Mouse (Mus musculus) C2C12 (cell line): ENCODE measurements around the gene Lep. TPM values are rescaled to one million over a fixed set of nuclear protein-coding genes. Genes with fewer than 3 reads are reported as not detected.

ENCODE experiments used
- H3K27me3 ChIP-seq: one replicate; pipeline ENCODE4 v1.6.1; 2011; ENCODE audit not compliant: control insufficient read depth, insufficient read depth, insufficient read length
- H3K36me3 ChIP-seq: one replicate; pipeline ENCODE4 v1.6.1; 2011; ENCODE audit not compliant: control insufficient read depth, insufficient read depth
- H3K4me3 ChIP-seq: one replicate; pipeline ENCODE4 v1.5.1; 2011; ENCODE audit warnings: mild to moderate bottlenecking, control low read depth; ENCODE audit not compliant: poor library complexity, insufficient read depth, severe bottlenecking
- H3K79me2 ChIP-seq: one replicate; pipeline ENCODE4 v1.6.1; 2011; ENCODE audit not compliant: control insufficient read depth, insufficient read depth
- H3K79me3 ChIP-seq: one replicate; pipeline ENCODE4 v1.6.1; 2011; ENCODE audit warnings: low read depth, control low read depth
- H3ac ChIP-seq: one replicate; pipeline ENCODE3; 2011; ENCODE audit warnings: low read depth; ENCODE audit not compliant: control insufficient read depth, insufficient read length
- CEBPB ChIP-seq: IDR thresholded peaks from one replicate; pipeline ENCODE4 v1.6.1; 2011; ENCODE audit warnings: low read depth, mild to moderate bottlenecking, control low read depth, moderate library complexity
- CTCF ChIP-seq: IDR thresholded peaks from one replicate; pipeline ENCODE4 v1.5.1; 2011; ENCODE audit not compliant: control insufficient read depth, insufficient read depth, insufficient read length
- FOSL1 ChIP-seq: IDR thresholded peaks from one replicate; pipeline ENCODE4 v1.8.0; 2011; ENCODE audit warnings: mild to moderate bottlenecking, low read length; ENCODE audit not compliant: poor library complexity, insufficient read depth, severe bottlenecking
- MAX ChIP-seq: IDR thresholded peaks from one replicate; pipeline ENCODE4 v1.6.1; 2011; ENCODE audit warnings: mild to moderate bottlenecking, control low read depth
- MYOD1 ChIP-seq: IDR thresholded peaks from one replicate; pipeline ENCODE4 v1.6.1; 2011; ENCODE audit warnings: low read depth; ENCODE audit not compliant: control insufficient read depth, insufficient read length
- MYOG ChIP-seq: IDR thresholded peaks from one replicate; pipeline ENCODE4 v1.6.1; 2011; ENCODE audit not compliant: control insufficient read depth, insufficient read length; ENCODE audit errors: extremely low read depth
- USF1 ChIP-seq: IDR thresholded peaks from one replicate; pipeline ENCODE4 v1.6.1; 2011; ENCODE audit warnings: low read depth, mild to moderate bottlenecking, control low read depth, moderate library complexity
- microRNA-seq: library from miRNA; unstranded; fragments of <30 nt; microRNA quantifications from one replicate; pipeline ENCODE4, GENCODE M21; 2019; ENCODE audit warnings: borderline microRNAs expressed
- polyA plus RNA-seq: library from polyadenylated mRNA; unstranded; fragments of >200 nt; fragmentation: generic; extraction: Trizol; gene quantifications from one replicate; pipeline ENCODE4 v1.2.1, GENCODE M21; 2012; ENCODE audit warnings: missing spikeins

Lep gene
- polyA plus RNA-seq, 1 experiment: not detected

- Histone ChIP-seq H3K27me3 (no peaks in the 10 kb centered on the region), H3K4me3 (no peak overlapping the region), H3K79me2 (no peaks in the 10 kb centered on the region), H3K36me3 (no peaks in the 10 kb centered on the region), H3K79me3 (no peaks in the 10 kb centered on the region), H3ac (no peak overlapping the region)
- TF ChIP-seq CTCF (no peak), MAX (no peak), FOSL1 (no peak), MYOD1 (no peak), USF1 (no peak), CEBPB (no peak), MYOG (no peak)
These were observed 55.7 kb downstream of the Lep start for GRCm38 (mm10) chr6:29115756-29116155.

GRCm38 (mm10) chr6:29117417-29118104, 57.5 kb downstream of the Lep start:
- H3K36me3 ChIP-seq: no peaks in the 10 kb centered on the region
- TF ChIP-seq FOSL1 (no peak), USF1 (no peak), MAX (no peak), CTCF (no peak), MYOD1 (no peak), CEBPB (no peak), MYOG (no peak)
- H3K79me3 ChIP-seq: no peaks in the 10 kb centered on the region
- no peak overlapping the region for H3K4me3 ChIP-seq
- H3ac ChIP-seq: no peak overlapping the region
- no peaks in the 10 kb centered on the region for H3K27me3 ChIP-seq
- H3K79me2 ChIP-seq: no peaks in the 10 kb centered on the region

- Histone ChIP-seq H3K4me3 (no peak overlapping the region), H3K79me2 (no peaks in the 10 kb centered on the region), H3K79me3 (no peaks in the 10 kb centered on the region), H3K36me3 (no peaks in the 10 kb centered on the region), H3K27me3 (no peaks in the 10 kb centered on the region), H3ac (no peak overlapping the region)
- TF ChIP-seq CEBPB: no peak
- TF ChIP-seq CTCF: no peak
These were observed 58.2 kb downstream of the Lep start for GRCm38 (mm10) chr6:29118231-29118630.

- H3ac ChIP-seq: no peak overlapping the region
- no peaks in the 10 kb centered on the region for H3K79me2 ChIP-seq
- no peaks in the 10 kb centered on the region for H3K36me3 ChIP-seq
- TF ChIP-seq FOSL1 (no peak), MAX (no peak), USF1 (no peak)
- no peaks in the 10 kb centered on the region for H3K27me3 ChIP-seq
- H3K79me3 ChIP-seq: no peaks in the 10 kb centered on the region
- no peak overlapping the region for H3K4me3 ChIP-seq
These were observed 58.9 kb downstream of the Lep start for GRCm38 (mm10) chr6:29118963-29119362.

- no peak for TF ChIP-seq FOSL1
- TF ChIP-seq MYOD1: no peak
- no peak for TF ChIP-seq MAX
- no peak for TF ChIP-seq CTCF
- TF ChIP-seq USF1: no peak
- no peak for TF ChIP-seq MYOG
- H3K27me3 ChIP-seq: no peaks in the 10 kb centered on the region
- no peaks in the 10 kb centered on the region for H3K79me2 ChIP-seq
- H3K79me3 ChIP-seq: no peaks in the 10 kb centered on the region
- no peak overlapping the region for H3K4me3 ChIP-seq
- H3ac ChIP-seq: no peak overlapping the region
- peaks cover 4% of the 10 kb centered on the region for H3K36me3 ChIP-seq
These were observed 60.0 kb downstream of the Lep start for GRCm38 (mm10) chr6:29119990-29120389.

Small RNA genes lying within 50 kb of the gene (microRNA-seq; reads per million reads assigned to microRNA genes)
- gene Mir129-1: 0.28 reads per million

Other genes starting within 250 kb of the Lep start
- gene Lrrc4, start 228.5 kb upstream of the Lep start, polyA plus RNA-seq: 0.32 TPM
- 18.2 TPM for gene Rbm28, start 104.8 kb downstream of the Lep start, polyA plus RNA-seq
- 0.09 TPM for gene Prrt4, start 119.4 kb downstream of the Lep start, polyA plus RNA-seq
- 65.9 TPM for gene Impdh1, start 156.1 kb downstream of the Lep start, polyA plus RNA-seq
- gene Hilpda, start 212.3 kb downstream of the Lep start, polyA plus RNA-seq: 33.9 TPM
- 0.19 TPM for gene Fam71f2, start 219.4 kb downstream of the Lep start, polyA plus RNA-seq